Mouse (Mus musculus): ENCODE results near the gene Usp40. TPM values are rescaled to one million over a fixed set of nuclear protein-coding genes. Genes with fewer than 3 reads are reported as not detected.
A peak's percentile ranks its signal among the peaks of the same experiment; 100 is the strongest.
"Not testable (repeated sequence)": the region's sequence is repeated elsewhere in the genome, so short reads cannot be mapped to it uniquely, and the experiment has no call there.

Gene Usp40
- polyA plus RNA-seq (2017; shearing (Covaris generic)) = 10 to 100 TPM; 17.2 to 20.1 TPM

GRCm38 (mm10) chr1:88008211-88008697, at the start of gene Usp40:
TSS of gene Usp40 (minus strand) at chr1:88008551.
- ATAC-seq = peak; percentile 90

GRCm38 (mm10) chr1:88055088-88055487, 46.7 kb upstream of the Usp40 start, which contains the start of gene Ugt1a10:
TSS of gene Ugt1a10 (plus strand) at chr1:88055388.
- no peak for ATAC-seq

GRCm38 (mm10) chr1:88047408-88047807, 39.1 kb upstream of the Usp40 start:
- ATAC-seq = not testable (repeated sequence)

- not testable (repeated sequence) for ATAC-seq
These were observed 36.6 kb upstream of the Usp40 start for GRCm38 (mm10) chr1:88044832-88045437.

GRCm38 (mm10) chr1:88043044-88043443, 34.7 kb upstream of the Usp40 start:
- not testable (repeated sequence) for ATAC-seq

- ATAC-seq = not testable (repeated sequence)
These were observed 16.9 kb upstream of the Usp40 start for GRCm38 (mm10) chr1:88025244-88025643.

GRCm38 (mm10) chr1:88015371-88015770, 7.0 kb upstream of the Usp40 start:
- ATAC-seq = no peak

- no peak for ATAC-seq
These were observed 6.3 kb upstream of the Usp40 start for GRCm38 (mm10) chr1:88014671-88015070.

- no peak for ATAC-seq
These were observed 5.8 kb upstream of the Usp40 start for GRCm38 (mm10) chr1:88014194-88014593.

- no peak for ATAC-seq
These were observed 5.4 kb upstream of the Usp40 start for GRCm38 (mm10) chr1:88013726-88014125.

- ATAC-seq = no peak
These were observed 1.2 kb upstream of the Usp40 start for GRCm38 (mm10) chr1:88009521-88009920.

GRCm38 (mm10) chr1:88008735-88009134, 384 bp upstream of the Usp40 start:
- no peak for ATAC-seq

- no peak for ATAC-seq
These were observed 600 bp downstream of the Usp40 start for GRCm38 (mm10) chr1:88007692-88008210.

GRCm38 (mm10) chr1:87992716-87993115, 15.6 kb downstream of the Usp40 start:
- no peak for ATAC-seq

GRCm38 (mm10) chr1:87982291-87982690, 26.1 kb downstream of the Usp40 start:
- no peak for ATAC-seq

- ATAC-seq = no peak
These were observed 38.0 kb downstream of the Usp40 start for GRCm38 (mm10) chr1:87970381-87970780.

GRCm38 (mm10) chr1:87961459-87962167, 46.7 kb downstream of the Usp40 start:
- ATAC-seq = no peak

- ATAC-seq = no peak
These were observed 47.6 kb downstream of the Usp40 start for GRCm38 (mm10) chr1:87960752-87961151.

- no peak for ATAC-seq
These were observed 48.3 kb downstream of the Usp40 start for GRCm38 (mm10) chr1:87959998-87960431.

GRCm38 (mm10) chr1:87959532-87959931, 48.8 kb downstream of the Usp40 start:
- no peak for ATAC-seq

GRCm38 (mm10) chr1:87958931-87959330, 49.4 kb downstream of the Usp40 start:
- no peak for ATAC-seq

- ATAC-seq = no peak
These were observed 55.3 kb downstream of the Usp40 start for GRCm38 (mm10) chr1:87953073-87953472.

- ATAC-seq = no peak
These were observed 56.7 kb downstream of the Usp40 start for GRCm38 (mm10) chr1:87951641-87952040.

GRCm38 (mm10) chr1:87947681-87948091, 60.7 kb downstream of the Usp40 start:
- no peak for ATAC-seq

All from activated CD4-positive, CD25-positive, alpha-beta regulatory T cell, adult 4 months (primary cell).